Mouse (Mus musculus) macrophage (primary cell): ENCODE data around the gene Erlin1. TPM values are rescaled to one million over a fixed set of nuclear protein-coding genes. Genes with fewer than 3 reads are reported as not detected.

Source experiments
- H3K27ac ChIP-seq: fragments of 350-480 bp; formaldehyde crosslinking; 2 replicates; pipeline ENCODE4 v1.9.0; 2021
- H3K36me3 ChIP-seq: fragments of 350-480 bp; formaldehyde crosslinking; 2 replicates; pipeline ENCODE4 v1.9.0; 2021; ENCODE audit errors: inconsistent target
- H3K4me3 ChIP-seq: fragments of 350-480 bp; formaldehyde crosslinking; 2 replicates; pipeline ENCODE4 v1.9.0; 2021; ENCODE audit errors: inconsistent target
- H3K79me2 ChIP-seq: fragments of 350-480 bp; formaldehyde crosslinking; 2 replicates; pipeline ENCODE4 v1.9.0; 2021; ENCODE audit errors: inconsistent target
- WGBS: methylation state at CpG from one replicate; pipeline ENCODE4 v1.1.7; 2026; ENCODE audit warnings: inconsistent platforms; ENCODE audit not compliant: missing documents; 5-methylcytosine and 5-hydroxymethylcytosine counted together
- polyA plus RNA-seq: library from polyadenylated mRNA; stranded (reverse); fragments of 250-400 nt; gene quantifications from 3 replicates; pipeline ENCODE4 v1.2.4, GENCODE M21; 2018; ENCODE audit warnings: inconsistent platforms
- total RNA-seq, 78 experiments: library from RNA; depleted of rRNA; stranded (reverse); fragments of 250-400 nt; gene quantifications; 1 replicate in 9 of 78; 2 replicates in 24 of 78; 3 replicates in 43 of 78; 4 replicates in 2 of 78; pipeline ENCODE4 v1.2.4; 2018; ENCODE audit warnings: inconsistent platforms in 56 of 78

The Erlin1 gene
- total RNA-seq (2018; cell fraction: chromatin; rRNA removed) = 10 to 100 TPM; 16.3 to 50.8 (median 29.0) TPM
- 10 to 100 TPM; 20.6 to 38.4 (median 31.4) TPM for total RNA-seq (2018; cell fraction: cytosol; rRNA removed)
- total RNA-seq (2018; cell fraction: nucleus; rRNA removed) = 10 to 100 TPM; 22.1 to 61.6 (median 38.1) TPM
- 27.9 to 30.5 TPM (median 29.9 TPM) in 3 replicates for polyA plus RNA-seq

- peak within 1 kb of the TSS; percentile 73 for H3K27ac ChIP-seq
- H3K36me3 ChIP-seq = peaks cover 16% of the 10 kb centered on the region; the same call in 1 of the 2 replicates
- H3K79me2 ChIP-seq = peaks cover 46% of the 10 kb centered on the region
- peak within 1 kb of the TSS; percentile 87 for H3K4me3 ChIP-seq
- 1% methylated on average over 66 of the region's 75 CpGs for WGBS
These were observed at the start of gene Erlin1 for GRCm38 (mm10) chr19:44069121-44069913. Gene Erlin1, minus strand, starts transcription at chr19:44069785.

GRCm38 (mm10) chr19:44117793-44118192 is 48.2 kb upstream of the Erlin1 start:
- H3K36me3 ChIP-seq = peaks cover 43% of the 10 kb centered on the region
- no peak overlapping the region for H3K27ac ChIP-seq
- no peaks in the 10 kb centered on the region for H3K79me2 ChIP-seq
- no peak overlapping the region for H3K4me3 ChIP-seq

- no peak overlapping the region for H3K27ac ChIP-seq
- no peak overlapping the region for H3K4me3 ChIP-seq
- H3K79me2 ChIP-seq = peaks cover 4% of the 10 kb centered on the region
- peaks cover 41% of the 10 kb centered on the region for H3K36me3 ChIP-seq
- 78% methylated on average over 7 of the region's 7 CpGs for WGBS
These were observed 42.1 kb upstream of the Erlin1 start for GRCm38 (mm10) chr19:44111706-44112105.

- H3K27ac ChIP-seq = no peak overlapping the region
- H3K36me3 ChIP-seq = peaks cover 41% of the 10 kb centered on the region
- whole genome bisulfite sequencing = 95% methylated on average over 9 of the region's 9 CpGs
- H3K4me3 ChIP-seq = no peak overlapping the region
- peaks cover 17% of the 10 kb centered on the region for H3K79me2 ChIP-seq
These were observed 40.8 kb upstream of the Erlin1 start for GRCm38 (mm10) chr19:44110356-44110755.

- Histone ChIP-seq H3K36me3 (peaks cover 29% of the 10 kb centered on the region), H3K79me2 (peaks cover 31% of the 10 kb centered on the region), H3K4me3 (no peak overlapping the region), H3K27ac (peak overlapping the region; percentile 16; the same call in 1 of the 2 replicates)
These were observed 39.4 kb upstream of the Erlin1 start for GRCm38 (mm10) chr19:44108996-44109395.

- Histone ChIP-seq H3K27ac (peak overlapping the region; percentile 46), H3K79me2 (peaks cover 42% of the 10 kb centered on the region), H3K4me3 (peak overlapping the region; percentile 47), H3K36me3 (peaks cover 18% of the 10 kb centered on the region)
- WGBS = 39% methylated on average over 22 of the region's 22 CpGs
These were observed 38.3 kb upstream of the Erlin1 start for GRCm38 (mm10) chr19:44107661-44108521.

GRCm38 (mm10) chr19:44106831-44107660 is 37.5 kb upstream of the Erlin1 start, which contains the start of gene Chuk:
Gene Chuk, minus strand, starts transcription at chr19:44107480.
- H3K27ac ChIP-seq = peak within 1 kb of the TSS; percentile 46
- peak within 1 kb of the TSS; percentile 84 for H3K4me3 ChIP-seq
- peaks cover 9% of the 10 kb centered on the region; the same call in 1 of the 2 replicates for H3K36me3 ChIP-seq
- under 1% methylated on average over 67 of the region's 67 CpGs for WGBS
- peaks cover 50% of the 10 kb centered on the region for H3K79me2 ChIP-seq

- peaks cover 76% of the 10 kb centered on the region for H3K79me2 ChIP-seq
- H3K4me3 ChIP-seq = no peak overlapping the region
- WGBS = 11% methylated on average over 1 of the region's 1 CpGs
- H3K27ac ChIP-seq = no peak overlapping the region
- H3K36me3 ChIP-seq = peaks cover 19% of the 10 kb centered on the region
These were observed 34.8 kb upstream of the Erlin1 start for GRCm38 (mm10) chr19:44104393-44104792.

- 96% methylated on average over 3 of the region's 3 CpGs for WGBS
- peaks cover 85% of the 10 kb centered on the region for H3K79me2 ChIP-seq
- H3K36me3 ChIP-seq = peaks cover 33% of the 10 kb centered on the region
These were observed 33.4 kb upstream of the Erlin1 start for GRCm38 (mm10) chr19:44103001-44103400.

GRCm38 (mm10) chr19:44100840-44101239 is 31.3 kb upstream of the Erlin1 start:
- no peak overlapping the region for H3K27ac ChIP-seq
- H3K36me3 ChIP-seq = peaks cover 54% of the 10 kb centered on the region
- peaks cover 72% of the 10 kb centered on the region for H3K79me2 ChIP-seq
- no peak overlapping the region for H3K4me3 ChIP-seq

More at GRCm38 (mm10) chr19:44103001-44103400, 33.4 kb upstream of the Erlin1 start:
- Histone ChIP-seq H3K27ac (no peak overlapping the region), H3K4me3 (no peak overlapping the region)

- Histone ChIP-seq H3K4me3 (no peak overlapping the region), H3K79me2 (no peaks in the 10 kb centered on the region), H3K27ac (no peak overlapping the region), H3K36me3 (peaks cover 78% of the 10 kb centered on the region)
- WGBS = 95% methylated on average over 3 of the region's 3 CpGs
These were observed 16.7 kb upstream of the Erlin1 start for GRCm38 (mm10) chr19:44086278-44086677.

- WGBS = 94% methylated on average over 2 of the region's 2 CpGs
- no peaks in the 10 kb centered on the region for H3K79me2 ChIP-seq
- H3K4me3 ChIP-seq = no peak overlapping the region
- H3K27ac ChIP-seq = no peak overlapping the region
- H3K36me3 ChIP-seq = peaks cover 85% of the 10 kb centered on the region
These were observed 11.3 kb upstream of the Erlin1 start for GRCm38 (mm10) chr19:44080920-44081319.

GRCm38 (mm10) chr19:44080023-44080422 is 10.4 kb upstream of the Erlin1 start:
- H3K79me2 ChIP-seq = no peaks in the 10 kb centered on the region
- 94% methylated on average over 2 of the region's 2 CpGs for WGBS
- no peak overlapping the region for H3K27ac ChIP-seq
- H3K36me3 ChIP-seq = peaks cover 85% of the 10 kb centered on the region
- H3K4me3 ChIP-seq = no peak overlapping the region

GRCm38 (mm10) chr19:44077024-44077423 is 7.4 kb upstream of the Erlin1 start:
- Histone ChIP-seq H3K27ac (no peak overlapping the region), H3K36me3 (peaks cover 71% of the 10 kb centered on the region), H3K4me3 (no peak overlapping the region), H3K79me2 (no peaks in the 10 kb centered on the region)
- whole genome bisulfite sequencing = 92% methylated on average over 4 of the region's 4 CpGs
